Mouse (Mus musculus) ES-E14 (cell line): ENCODE measurements at regions not wholly inside any gene's neighbourhood (a gene's known extent, or its start where the extent isn't known, plus 50 kb on each side); places are given as distances from the start of the nearest gene placed in this dataset.

ENCODE experiments used
- CHD2 ChIP-seq: IDR thresholded peaks from 2 replicates; pipeline ENCODE4 v1.6.1; 2014; ENCODE audit warnings: mild to moderate bottlenecking, low read depth, low read length, inconsistent platforms
- MAFK ChIP-seq: IDR thresholded peaks from 2 replicates; pipeline ENCODE4 v1.6.1; 2014; ENCODE audit warnings: mild to moderate bottlenecking, low read depth, low read length, inconsistent platforms; ENCODE audit not compliant: insufficient read depth
- ZC3H11A ChIP-seq: IDR thresholded peaks from 2 replicates; pipeline ENCODE4 v1.6.1; 2012; ENCODE audit warnings: low read depth, mild to moderate bottlenecking, inconsistent platforms, low read length, borderline replicate concordance
- ZNF384 ChIP-seq: IDR thresholded peaks from 2 replicates; pipeline ENCODE4 v1.6.1; 2012; ENCODE audit warnings: low read depth, low read length, inconsistent platforms

GRCm38 (mm10) chr16:77685651-77686190 is 83.8 kb upstream of the Gm11146 start:
- TF ChIP-seq MAFK (no peak), CHD2 (no peak), ZNF384 (no peak), ZC3H11A (no peak)
